Mouse (Mus musculus): ENCODE results near the gene Ttc33.

Ttc33 gene

DNA sequence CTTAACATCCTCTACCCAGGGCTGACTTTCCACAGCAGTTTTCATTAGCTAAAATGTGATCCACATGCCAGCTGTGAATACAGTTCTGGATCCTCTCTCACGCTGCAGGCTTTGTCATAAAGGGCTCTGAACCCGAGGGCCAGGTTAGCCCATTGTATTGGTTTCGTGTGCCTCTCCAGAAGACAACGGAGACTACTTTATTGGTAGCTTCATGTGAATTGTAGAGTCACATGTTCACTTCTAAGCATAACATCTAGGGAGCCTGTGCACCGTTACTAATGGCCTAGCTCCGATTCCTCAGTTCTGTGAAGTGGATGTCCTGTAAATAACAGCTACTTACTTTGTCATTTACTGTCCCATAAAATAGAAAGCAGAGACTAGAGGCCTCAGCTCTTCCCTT is 55.0 kb downstream of the Ttc33 start:
- no peak for DNase-seq (ENCODE audit: extremely low read depth, insufficient read length, low spot score)

DNA sequence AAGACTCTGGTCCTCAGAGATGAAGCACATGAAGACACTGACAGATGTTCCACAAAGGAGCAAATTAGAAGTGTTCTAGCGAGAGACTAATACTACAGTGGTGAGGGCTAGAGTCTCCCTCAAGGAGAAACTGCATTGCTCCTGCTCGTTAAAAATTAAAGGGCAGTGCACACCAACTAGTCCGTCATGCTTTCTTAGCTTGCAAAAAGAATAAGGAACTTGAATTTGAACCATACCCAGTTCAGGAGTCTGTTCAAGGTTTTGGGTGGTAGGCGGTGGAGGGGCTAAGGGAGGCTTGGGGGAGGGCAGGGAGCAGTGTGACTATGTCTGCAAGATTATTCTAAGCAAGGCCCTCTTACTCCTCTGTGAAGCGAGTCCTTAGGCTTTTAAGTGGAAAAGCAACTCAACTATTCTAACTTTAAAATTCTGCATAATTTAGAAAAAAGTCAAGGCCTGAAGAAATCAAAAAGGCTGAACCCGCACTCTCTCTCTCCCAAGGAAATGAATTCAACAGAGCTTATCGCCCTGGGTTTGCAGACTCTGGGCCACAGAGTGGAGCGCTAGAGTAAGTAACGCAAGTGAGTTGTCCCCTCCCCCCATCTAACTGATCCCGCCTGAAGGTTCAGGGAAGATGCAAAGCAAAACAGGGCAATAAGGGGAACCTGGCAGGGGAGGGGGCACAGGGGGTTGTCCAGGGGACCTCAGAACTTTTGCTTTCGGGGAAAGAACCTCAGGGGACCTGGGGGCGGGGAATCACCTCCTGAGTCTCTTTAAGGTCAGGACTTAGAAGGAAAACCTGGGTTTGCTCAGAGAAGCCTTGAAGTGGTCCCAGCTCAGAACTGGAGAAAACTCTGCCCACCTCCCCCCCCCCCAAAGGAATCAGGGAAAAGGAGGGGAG is 56.2 kb downstream of the Ttc33 start:
- no peak for DNase-seq (ENCODE audit: extremely low read depth, insufficient read length, low spot score)

DNA sequence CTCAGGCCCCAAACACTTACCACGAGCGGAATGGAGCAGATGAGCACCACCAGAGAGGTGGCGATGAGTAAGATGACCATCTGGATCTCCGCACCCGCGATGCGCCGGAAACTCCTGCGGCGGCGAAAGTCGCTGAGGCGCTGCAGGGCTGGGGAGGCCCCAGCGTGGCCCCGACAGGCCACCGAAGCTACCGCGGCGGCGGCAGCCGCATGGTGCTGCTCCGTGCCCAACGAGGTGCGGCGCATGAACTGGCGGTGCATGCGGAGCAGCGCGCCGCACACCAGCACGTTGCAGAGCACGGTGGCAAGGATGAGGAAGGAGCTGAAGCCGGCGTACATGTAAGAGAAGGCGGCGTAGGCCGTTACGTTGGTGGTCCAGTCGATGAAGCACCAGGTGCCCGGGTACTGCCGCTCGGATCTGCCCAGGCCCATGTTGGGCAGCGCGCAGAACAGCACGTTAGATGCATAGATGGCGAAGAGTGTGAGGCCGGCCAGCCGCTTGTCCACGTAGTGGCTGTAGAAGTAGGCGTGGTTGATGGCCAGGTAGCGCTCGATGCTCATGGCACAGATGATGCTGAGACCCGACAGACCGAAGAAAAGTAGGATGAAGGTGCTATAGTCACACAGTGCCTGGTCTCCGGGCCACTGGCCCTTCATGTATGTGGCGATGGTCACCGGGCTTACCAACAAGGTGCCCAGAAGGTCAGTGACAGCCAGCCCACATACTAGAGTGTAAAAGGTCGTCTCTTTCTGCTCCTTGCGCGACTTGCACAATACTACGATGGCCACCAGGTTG is 57.1 kb downstream of the Ttc33 start:
- no peak for DNase-seq (ENCODE audit: extremely low read depth, insufficient read length, low spot score)

- no peak for DNase-seq (ENCODE audit: extremely low read depth, insufficient read length, low spot score)
These were observed 58.0 kb downstream of the Ttc33 start for GRCm38 (mm10) chr15:5243036-5243958.

DNA sequence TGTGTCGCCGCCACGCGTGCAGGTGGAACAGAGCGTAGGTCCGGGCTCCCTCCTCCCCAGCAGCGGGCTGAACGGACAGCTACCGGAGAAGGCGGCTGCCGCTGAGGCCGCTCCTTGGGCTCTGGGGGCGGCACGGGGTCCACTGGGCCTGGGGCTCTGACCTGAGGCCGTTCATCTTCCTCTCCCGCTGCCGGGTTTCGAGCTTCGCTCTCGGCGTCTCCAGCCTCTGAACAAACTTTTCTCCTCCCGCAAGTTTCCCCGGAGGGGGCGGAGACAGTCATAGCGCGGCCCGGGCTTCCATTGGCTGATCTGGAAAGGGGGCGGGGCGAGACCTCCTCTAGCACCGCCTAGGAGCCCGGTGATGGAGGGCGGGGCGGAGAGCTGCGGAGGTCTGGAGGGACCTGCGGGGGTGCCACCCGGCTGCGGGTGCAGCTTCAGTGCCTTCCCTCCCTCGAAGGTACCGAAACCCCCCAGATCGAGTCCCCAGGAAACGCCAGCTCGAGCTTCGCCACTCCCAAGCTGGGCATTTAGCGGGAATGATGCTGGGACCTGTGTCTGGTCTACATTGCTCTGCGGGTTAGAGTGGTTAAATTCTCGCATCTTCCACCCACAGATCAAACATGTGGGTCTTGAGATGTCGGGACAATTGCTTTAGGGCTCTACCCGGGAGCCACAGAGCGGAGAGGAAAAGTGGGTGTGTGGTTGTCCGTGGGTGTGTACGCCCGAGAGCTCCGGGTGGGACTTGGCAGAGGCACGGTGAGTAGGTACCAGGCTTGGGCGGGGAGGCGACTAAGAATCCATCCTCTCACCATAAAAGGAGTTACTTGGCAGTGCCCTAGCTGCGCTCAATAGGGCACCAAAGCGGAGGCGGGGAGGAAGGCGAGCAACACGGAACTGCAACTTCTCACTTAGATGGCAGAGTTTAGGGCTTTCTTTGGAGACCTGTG is 58.9 kb downstream of the Ttc33 start, which contains the start of gene Ptger4:
TSS of gene Ptger4 (minus strand) at position 229 of the 947 bp plus-strand sequence.
- peak; percentile 79 for DNase-seq (ENCODE audit: extremely low read depth, insufficient read length, low spot score)

DNA sequence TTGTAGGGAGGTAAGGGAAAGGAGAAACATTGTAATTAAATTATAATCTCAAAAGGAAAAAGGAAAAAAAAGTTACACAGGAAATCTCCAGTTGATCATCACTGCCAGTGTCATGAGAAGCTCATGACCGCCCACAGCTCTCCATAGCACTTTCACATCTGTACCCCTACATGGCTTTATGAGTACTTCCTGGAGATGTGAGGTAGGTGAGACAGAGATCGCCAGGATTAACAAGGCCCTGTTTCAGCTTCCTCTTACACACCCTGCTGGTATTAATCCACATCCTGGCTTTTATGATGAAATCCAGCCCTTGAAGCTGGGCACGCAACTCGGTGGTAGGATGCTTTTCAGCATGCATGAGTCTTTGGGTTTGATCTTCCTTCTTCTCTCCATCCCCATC is 64.9 kb downstream of the Ttc33 start:
- no peak for DNase-seq (ENCODE audit: extremely low read depth, insufficient read length, low spot score)

DNA sequence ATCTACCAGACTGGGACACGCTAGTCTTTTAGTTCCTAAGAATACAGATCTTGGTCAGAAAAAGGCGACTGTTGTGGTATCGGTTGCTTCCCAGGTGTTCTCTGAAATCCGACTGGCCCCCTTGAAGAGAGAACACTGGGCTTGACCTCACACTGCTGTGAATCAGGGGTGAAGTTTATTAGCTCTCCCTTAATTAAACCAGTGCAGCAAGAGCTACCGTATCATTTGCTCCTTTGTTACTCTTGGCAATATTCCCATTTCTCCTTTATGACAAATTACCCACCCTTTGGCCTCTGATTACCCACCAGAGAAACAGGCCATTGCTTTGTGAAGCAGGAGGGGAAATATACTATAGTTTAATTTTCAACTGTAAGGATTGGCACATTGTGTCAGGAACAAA is 74.9 kb downstream of the Ttc33 start:
- no peak for DNase-seq (ENCODE audit: extremely low read depth, insufficient read length, low spot score)

DNA sequence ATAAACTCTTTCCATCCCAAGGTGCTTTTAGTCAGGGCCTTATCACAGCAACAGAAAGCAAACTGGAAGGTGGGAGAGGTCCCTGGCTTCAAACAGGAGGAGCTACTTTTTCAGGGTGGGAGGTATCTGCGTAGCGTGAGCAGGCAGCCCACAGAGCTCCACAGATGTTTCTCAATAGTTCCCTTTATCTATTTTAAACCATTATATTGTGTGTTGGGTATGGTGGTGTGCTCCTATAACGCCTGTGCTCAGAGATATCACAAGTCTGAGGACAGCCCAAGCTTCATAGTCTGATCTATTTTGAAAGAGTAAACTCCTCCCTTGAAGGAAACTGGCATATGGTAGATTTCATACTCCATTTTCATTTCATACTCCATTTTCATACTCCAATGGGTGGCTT is 75.7 kb downstream of the Ttc33 start:
- DNase-seq (ENCODE audit: extremely low read depth, insufficient read length, low spot score): no peak

DNA sequence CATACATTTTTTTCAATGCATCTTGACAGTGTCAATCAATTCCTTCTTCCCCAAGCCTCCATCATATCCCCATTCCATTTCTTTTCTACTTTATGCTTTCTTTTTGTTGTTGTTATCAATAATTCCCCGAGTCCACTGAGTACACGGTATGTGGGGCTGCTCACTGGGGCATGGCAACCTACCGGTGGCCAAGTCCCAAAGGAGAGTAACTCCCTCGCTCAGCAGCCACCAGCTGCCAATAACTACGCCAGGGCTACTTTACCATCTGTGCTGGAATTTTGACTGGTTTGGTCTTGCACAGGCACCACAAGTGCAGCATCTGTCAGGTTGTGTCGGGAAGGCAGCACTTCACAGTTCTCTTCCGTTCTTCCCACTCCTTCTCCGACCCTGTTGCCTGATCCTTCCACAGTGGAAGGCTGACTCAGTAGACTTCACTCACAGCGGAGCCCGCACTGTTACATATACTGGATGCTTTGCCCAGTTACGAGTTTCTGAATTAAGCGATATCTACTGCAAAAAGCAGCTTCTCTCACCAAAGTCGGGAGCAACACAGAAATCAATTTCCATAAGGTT is 76.9 kb downstream of the Ttc33 start:
- DNase-seq (ENCODE audit: extremely low read depth, insufficient read length, low spot score): no peak

DNA sequence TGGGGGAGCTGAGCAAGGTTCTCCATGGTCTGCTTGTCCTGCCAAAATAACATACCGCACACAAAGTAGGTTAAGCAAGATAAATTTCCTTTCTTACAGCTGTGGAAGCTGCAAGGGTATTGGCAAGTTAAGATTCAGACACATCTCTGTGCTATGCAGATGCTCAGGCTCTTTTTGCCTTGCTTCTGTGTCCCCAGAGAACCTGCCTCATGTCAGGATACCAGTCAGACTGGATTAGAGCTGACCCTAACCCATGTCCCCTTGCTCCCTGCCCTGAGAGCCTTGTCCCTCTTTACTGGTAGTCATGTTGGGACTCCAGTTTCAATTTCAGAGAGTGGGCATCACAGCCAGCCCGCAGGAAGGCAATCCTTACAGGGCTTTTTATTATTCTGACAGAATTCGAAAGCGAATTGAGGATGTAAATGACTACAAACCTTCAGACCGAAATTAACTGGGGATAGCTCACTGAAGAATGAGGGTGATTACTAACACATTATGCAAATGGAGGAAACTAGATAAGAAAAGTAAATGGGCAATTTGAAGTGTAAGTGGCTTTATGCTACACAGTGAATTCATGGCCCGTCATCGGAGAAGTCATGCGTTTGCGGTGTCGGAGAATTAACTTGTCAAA is 77.7 kb downstream of the Ttc33 start:
- no peak for DNase-seq (ENCODE audit: extremely low read depth, insufficient read length, low spot score)

GRCm38 (mm10) chr15:5266095-5266494 is 80.8 kb downstream of the Ttc33 start:
- no peak for DNase-seq (ENCODE audit: extremely low read depth, insufficient read length, low spot score)

Data from 3134 (cell line).